21 mouse cellular contexts compared by ENCODE assay signal in genomic region chr2:137654296-137654695, GRCm38 (mm10).
DNase-seq lines count a peak whose midpoint lies in the region; ATAC-seq lines count a peak whose summit lies in the region.
"Had no signal": no experiment of that assay in that cellular context is flagged by ENCODE, and none has a peak within 500 bp of the region (broad histone marks: within the 10 kb centered on the region; RNA-seq: fewer than 3 reads in every experiment).

No protein-coding gene starts in this region.

- no peak overlapping the region for H3K4me2 ChIP-seq in liver, embryonic 11.5 days
- H3K4me2 ChIP-seq: embryonic facial prominence, embryonic 12.5 days; forebrain, embryonic 12.5 days had no signal

- no peaks in the 10 kb centered on the region for H3K27me3 ChIP-seq in liver, embryonic 11.5 days (replicated peaks; ENCODE audit: control insufficient read depth, insufficient read depth, low read length)
- H3K27me3 ChIP-seq: embryonic facial prominence, embryonic 12.5 days; forebrain, embryonic 12.5 days had no signal

- ATAC-seq in liver, embryonic 11.5 days (replicated peaks; ENCODE audit: low FRiP score): no peak
- ATAC-seq: activated CD4-positive, CD25-positive, alpha-beta regulatory T cell, adult 4 months; forebrain, embryonic 14.5 days; forebrain, postnatal 0 days had no signal

- H3K36me3 ChIP-seq in liver, embryonic 11.5 days (ENCODE audit: control insufficient read depth, insufficient read depth, low read length): no peaks in the 10 kb centered on the region
- H3K36me3 ChIP-seq: embryonic facial prominence, embryonic 10.5 days; embryonic facial prominence, embryonic 12.5 days; forebrain, embryonic 10.5 days; forebrain, embryonic 12.5 days had no signal

- intact Hi-C loops in heart, postnatal 10 days (cut with DNase I): no loop called here

- no peaks in the 10 kb centered on the region for H3K4me1 ChIP-seq in liver, embryonic 11.5 days (replicated peaks; ENCODE audit: control insufficient read depth, insufficient read depth, low read length)
- H3K4me1 ChIP-seq: embryonic facial prominence, embryonic 12.5 days had no signal

- DNase-seq in 3T3-L1 (ENCODE audit: low read depth, low spot score): peak; percentile 82
- peak; percentile 31 for DNase-seq in NIH3T3 (ENCODE audit: low read depth)
- DNase-seq in fibroblast of lung, adult 2 months (ENCODE audit: low read depth): peak; percentile 86
- no peak for DNase-seq in liver, embryonic 11.5 days (ENCODE audit: low spot score)
- no peak for DNase-seq in right cerebral cortex, postnatal 36 days (ENCODE audit: low spot score in 2 of 2)
- DNase-seq in heart, postnatal 10 days: no peak
- DNase-seq: adrenal gland, adult 8-10 months; adrenal gland, postnatal 14 days; adrenal gland, postnatal 36 days; cerebellum, adult 11-12 months; cerebellum, adult 2 months; cerebellum, adult 9-10 months; cerebellum, postnatal 10 days; cerebellum, postnatal 25 days; forebrain, postnatal 0 days had no signal

- H3K9ac ChIP-seq in liver, embryonic 11.5 days (ENCODE audit: low read depth, low read length): no peak overlapping the region
- H3K9ac ChIP-seq: embryonic facial prominence, embryonic 12.5 days; forebrain, embryonic 12.5 days; forebrain, postnatal 0 days had no signal

- no peak overlapping the region for H3K27ac ChIP-seq in liver, embryonic 11.5 days (ENCODE audit: low read depth, low read length)
- H3K27ac ChIP-seq: embryonic facial prominence, embryonic 10.5 days; embryonic facial prominence, embryonic 12.5 days; forebrain, embryonic 10.5 days; forebrain, embryonic 12.5 days had no signal

- 85% methylated on average over 3 of the region's 3 CpGs for WGBS in liver, embryonic 11.5 days

- no peak overlapping the region for H3K4me3 ChIP-seq in liver, embryonic 11.5 days (ENCODE audit: low read depth, low read length)
- H3K4me3 ChIP-seq: embryonic facial prominence, embryonic 10.5 days; embryonic facial prominence, embryonic 12.5 days; forebrain, embryonic 10.5 days; forebrain, embryonic 12.5 days had no signal

- H3K9me3 ChIP-seq in liver, embryonic 11.5 days (ENCODE audit: control insufficient read depth, low read length): no peaks in the 10 kb centered on the region
- H3K9me3 ChIP-seq: forebrain, embryonic 10.5 days; forebrain, embryonic 12.5 days had no signal

Comparison
In these comparisons a context has a peak if more than half of its experiments do, and no peak if none do; other contexts are left out.
1. DNase-seq: peak in 3T3-L1 (single experiment), NIH3T3 (single experiment) and fibroblast of lung, adult 2 months (single experiment); none in liver, embryonic 11.5 days (single experiment), right cerebral cortex, postnatal 36 days (0 of 2) and heart, postnatal 10 days (0 of 2).